Comparison of ENCODE assay signal across 1 mouse cellular context in the genomic region with DNA sequence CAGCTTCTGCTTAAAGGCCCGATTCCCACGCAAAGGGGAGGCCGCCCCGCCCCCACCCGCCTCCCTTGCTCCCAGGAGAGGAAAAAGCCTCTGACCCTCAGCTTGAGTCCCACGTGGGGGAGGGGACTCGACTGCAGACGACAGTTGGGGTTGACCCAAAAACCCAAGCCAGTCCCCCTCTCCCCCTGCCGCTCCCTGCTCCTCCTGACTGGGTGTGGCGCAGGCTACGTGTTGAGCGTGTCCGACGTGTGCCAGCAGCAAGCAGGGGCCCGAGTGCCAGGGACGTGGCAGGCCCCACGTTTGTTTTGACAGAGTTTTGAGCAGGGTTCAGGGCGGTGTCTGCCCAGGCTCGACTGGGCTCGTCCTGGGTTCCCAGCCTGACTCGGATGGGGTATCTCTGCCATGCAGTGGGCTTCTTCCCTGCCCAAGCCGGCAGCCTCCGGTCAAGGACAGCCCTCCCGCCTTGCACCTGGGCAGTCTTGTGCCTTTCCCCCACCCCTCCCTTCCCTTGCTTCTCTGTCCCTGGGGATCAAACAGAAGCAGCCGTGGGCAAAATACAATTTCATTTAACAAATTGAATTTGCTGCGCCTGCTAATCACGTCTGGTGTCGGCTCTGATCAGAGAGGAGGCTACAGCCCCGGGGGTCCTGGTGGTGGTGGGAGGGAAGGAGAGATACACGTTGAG.
TF ChIP-seq lines count a peak whose summit lies in the region.

No protein-coding gene starts in this region.

TF ChIP-seq in CH12.LX, 34 proteins besides CTCF, POLR2A, EP300 and RAD21 (continued from another document):
- no peak for TF ChIP-seq MEF2A (IDR thresholded peaks at IDR 0.05; ENCODE audit: borderline replicate concordance, low read depth, low read length)
- peak; percentile 13; the same call in 1 of the 2 replicates for TF ChIP-seq CHD2 (IDR thresholded peaks at IDR 0.05; ENCODE audit: low read length)
